Mouse (Mus musculus) frontal cortex, adult (tissue): Measurements from ENCODE around the gene Foxo1.
A peak's percentile ranks its signal among the peaks of the same experiment; 100 is the strongest.

Experiments
- ATAC-seq: cut with Nextera tagmentation; 2 replicates; pipeline ENCODE4 v1.9.2; 2017; ENCODE audit warnings: mild to moderate bottlenecking, moderate library complexity, mixed read lengths; ENCODE audit not compliant: low TSS enrichment

Gene Foxo1

GRCm38 (mm10) chr3:52268737-52269513, 789 bp downstream of the Foxo1 start:
- no peak for ATAC-seq

DNA sequence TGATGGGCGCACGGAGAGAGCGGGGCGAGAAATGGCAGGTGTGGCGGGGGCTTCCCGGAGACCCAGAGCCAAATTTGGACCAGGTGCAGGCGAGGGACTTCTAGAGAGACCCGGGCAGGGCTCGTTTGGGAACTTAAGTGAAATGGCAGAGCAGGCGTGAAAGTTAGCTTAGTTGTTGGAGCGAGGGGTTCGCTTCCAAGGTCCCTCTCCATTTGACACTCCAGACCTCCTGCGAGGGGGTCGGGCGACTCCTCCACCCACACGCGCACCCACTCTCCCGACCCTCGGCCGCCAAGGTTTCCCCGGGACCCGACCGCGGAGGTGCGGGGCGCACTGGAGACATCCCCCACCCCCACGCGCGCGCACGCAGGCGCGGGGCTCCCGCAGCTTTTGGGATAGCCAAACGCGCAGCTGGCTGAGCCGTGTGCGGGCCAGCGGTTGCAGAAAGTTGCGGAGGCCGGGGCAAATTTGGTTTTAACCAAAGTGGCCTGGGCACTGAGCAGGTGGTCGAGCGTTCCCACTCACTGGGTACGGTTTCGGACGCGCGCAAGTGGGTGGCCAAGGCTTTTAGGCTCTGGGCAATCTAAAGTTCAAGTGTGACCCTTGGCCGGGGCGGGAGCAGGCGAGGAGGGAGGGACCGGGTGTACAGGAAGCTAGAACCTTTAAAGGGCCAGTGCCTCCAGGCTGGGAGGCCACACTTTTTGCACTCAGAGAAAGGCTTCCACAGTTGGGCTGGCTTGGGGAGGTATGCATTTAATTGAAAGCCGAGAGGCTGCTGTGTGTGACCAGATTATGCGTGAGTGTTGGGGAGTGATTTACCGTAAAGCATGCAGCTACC, 1.6 kb downstream of the Foxo1 start:
- ATAC-seq, result 0 out of 2 replicates have a peak, but pooled peaks have one; percentile 14

- ATAC-seq, result no peak
These were observed 2.4 kb downstream of the Foxo1 start for GRCm38 (mm10) chr3:52270511-52270910.

DNA sequence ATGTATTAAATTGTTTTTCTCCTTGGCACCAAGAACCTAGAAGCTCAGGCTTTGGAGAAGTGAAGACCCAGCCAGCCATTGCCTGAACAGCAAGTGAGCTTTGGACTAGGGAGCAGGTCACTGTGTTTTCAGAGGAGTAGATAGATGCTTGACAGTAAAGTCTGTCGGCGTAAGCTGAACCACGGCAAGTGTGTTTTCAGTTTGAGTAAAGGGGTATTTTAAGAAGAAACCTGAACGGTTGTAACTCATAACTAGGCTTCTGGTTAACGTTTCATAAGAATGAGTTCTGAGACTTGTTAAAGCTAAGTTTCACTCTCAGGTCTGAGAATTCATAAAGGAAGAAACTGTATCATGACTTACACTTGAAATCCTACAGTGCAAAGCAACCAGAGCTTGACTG, 3.2 kb downstream of the Foxo1 start:
- ATAC-seq, result no peak

- ATAC-seq, result no peak
These were observed 4.3 kb downstream of the Foxo1 start for GRCm38 (mm10) chr3:52272376-52272865.

DNA sequence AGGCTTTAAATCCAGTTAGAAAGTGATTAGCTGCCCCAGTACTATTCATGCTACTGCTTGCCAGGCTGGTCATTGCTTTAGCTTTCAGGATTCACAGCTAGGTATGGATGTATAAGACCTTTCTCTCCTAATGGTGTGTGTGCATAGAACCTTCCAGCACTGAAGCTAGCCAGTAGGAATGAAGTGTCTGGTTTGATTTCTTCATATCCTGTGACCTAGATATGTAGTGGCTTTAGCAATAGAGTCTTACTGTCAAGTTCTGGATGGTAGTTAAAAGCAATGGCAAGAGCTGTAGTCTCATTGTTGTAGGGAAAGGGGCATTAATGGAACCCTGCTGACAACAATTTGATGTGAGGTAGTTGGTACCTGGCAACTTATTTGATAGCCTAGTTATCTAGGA, 6.3 kb downstream of the Foxo1 start:
- no peak for ATAC-seq

GRCm38 (mm10) chr3:52275037-52275555, 7.0 kb downstream of the Foxo1 start:
- no peak for ATAC-seq

- no peak for ATAC-seq
These were observed 12.5 kb downstream of the Foxo1 start for GRCm38 (mm10) chr3:52280681-52281080.

DNA sequence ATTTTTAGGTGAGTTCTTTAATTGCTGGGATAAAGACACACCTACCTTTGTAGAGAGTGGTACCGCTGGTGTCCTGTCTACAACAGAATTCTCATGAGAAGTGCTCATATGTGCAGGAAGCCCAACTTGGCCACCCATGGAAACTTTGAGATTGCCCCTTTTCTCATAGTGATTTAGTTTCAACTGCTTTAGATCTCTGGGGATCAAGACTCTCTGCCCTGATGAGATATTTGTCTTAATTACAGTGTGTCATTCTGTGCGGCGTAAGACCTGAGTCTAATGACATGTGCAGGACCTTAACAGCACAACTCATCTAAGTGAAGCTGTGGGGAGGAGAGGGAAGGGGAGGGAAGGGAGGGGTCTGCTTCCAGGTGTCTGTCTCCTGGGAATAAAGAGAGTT, 13.7 kb downstream of the Foxo1 start:
- no peak for ATAC-seq

GRCm38 (mm10) chr3:52282369-52282768, 14.2 kb downstream of the Foxo1 start:
- no peak for ATAC-seq

GRCm38 (mm10) chr3:52283521-52283920, 15.4 kb downstream of the Foxo1 start:
- ATAC-seq, result no peak

DNA sequence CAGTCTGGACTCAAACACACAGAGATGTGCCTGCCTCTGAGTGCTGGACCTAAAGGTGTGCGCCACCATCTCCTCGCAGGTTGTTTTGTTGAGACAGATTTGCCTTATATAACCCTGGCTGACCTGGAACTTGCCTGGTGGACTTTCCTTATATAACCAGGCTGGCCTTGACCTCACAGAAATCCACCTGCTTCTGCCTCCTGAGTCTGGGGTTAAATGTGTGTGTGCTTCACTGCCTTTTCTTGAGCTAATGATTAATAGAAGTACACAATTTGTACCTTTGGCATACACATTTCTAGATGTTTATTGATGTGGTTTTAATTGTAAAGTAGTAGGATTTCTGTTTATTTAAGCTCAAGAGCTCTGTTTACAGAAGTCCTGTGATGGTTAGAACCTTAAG, 22.7 kb downstream of the Foxo1 start:
- ATAC-seq, result no peak

GRCm38 (mm10) chr3:52292498-52292897, 24.4 kb downstream of the Foxo1 start:
- peak; percentile 47; the same call in 1 of the 2 replicates for ATAC-seq

- no peak for ATAC-seq
These were observed 25.8 kb downstream of the Foxo1 start for GRCm38 (mm10) chr3:52293946-52294345.

DNA sequence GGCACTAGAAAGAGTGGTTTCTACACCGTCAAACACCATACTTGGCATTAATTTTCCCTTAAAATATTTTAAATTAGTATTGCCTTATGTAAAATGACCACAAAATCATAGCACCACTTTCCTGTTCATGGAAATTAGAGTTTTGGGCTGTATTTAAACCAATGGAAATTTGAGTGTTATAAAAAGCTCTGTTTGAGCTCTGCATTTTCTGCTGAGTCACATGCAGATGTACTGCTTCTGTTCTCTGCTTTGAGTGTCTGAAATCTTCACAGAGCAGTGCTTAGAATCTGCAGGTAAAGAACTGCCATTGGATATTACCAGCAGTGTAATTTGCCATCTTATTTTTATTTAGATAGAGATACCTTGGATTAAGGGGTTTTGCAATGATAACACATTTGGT, 27.6 kb downstream of the Foxo1 start:
- peak; percentile 38; the same call in 1 of the 2 replicates for ATAC-seq

GRCm38 (mm10) chr3:52296224-52296760, 28.2 kb downstream of the Foxo1 start:
- no peak for ATAC-seq

DNA sequence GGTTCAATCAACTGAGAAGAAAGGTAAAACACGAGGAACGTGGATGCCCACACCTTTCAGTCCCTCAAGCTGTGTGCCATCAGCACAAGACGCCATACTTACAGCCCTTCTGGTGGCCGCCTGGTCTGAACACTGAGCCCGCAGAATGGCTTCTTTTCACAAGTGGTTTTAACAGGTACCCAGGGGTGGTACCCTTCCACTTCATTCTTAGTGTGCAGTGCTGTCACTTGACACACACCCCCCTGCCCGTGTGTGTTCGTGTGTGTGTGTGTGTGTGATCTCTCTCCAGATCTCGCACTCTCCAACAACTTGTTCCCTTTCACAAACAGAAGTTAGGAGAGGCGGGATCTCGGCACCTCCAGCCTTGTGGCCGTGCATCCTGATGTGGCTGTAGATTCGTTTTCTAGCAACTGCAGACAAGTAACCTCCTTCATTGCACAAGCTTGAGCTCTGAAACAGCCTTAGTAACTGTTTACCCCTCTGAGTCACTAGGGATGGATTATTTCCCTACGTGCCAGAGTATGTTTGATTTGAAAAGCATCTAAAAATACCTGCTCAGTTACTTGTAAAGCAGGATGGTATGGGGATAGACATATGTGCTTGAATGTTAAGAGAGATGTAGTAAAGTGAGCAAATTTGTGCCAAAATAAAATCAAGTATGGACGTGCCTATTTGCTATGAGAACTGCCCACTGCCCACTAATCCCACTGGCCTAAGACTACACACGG, 29.3 kb downstream of the Foxo1 start:
- peak; percentile 51 for ATAC-seq

- ATAC-seq, result no peak
These were observed 30.5 kb downstream of the Foxo1 start for GRCm38 (mm10) chr3:52298683-52299082.

- ATAC-seq, result no peak
These were observed 31.2 kb downstream of the Foxo1 start for GRCm38 (mm10) chr3:52299376-52299775.

GRCm38 (mm10) chr3:52300517-52300916, 32.4 kb downstream of the Foxo1 start:
- no peak for ATAC-seq

- 0 out of 2 replicates have a peak, but pooled peaks have one; percentile 50 for ATAC-seq
These were observed 35.2 kb downstream of the Foxo1 start for GRCm38 (mm10) chr3:52303301-52303700.
